Mouse (Mus musculus) midbrain, postnatal 0 days (tissue): ENCODE measurements around the gene Scimp. TPM values are rescaled to one million over a fixed set of nuclear protein-coding genes. Genes with fewer than 3 reads are reported as not detected.
"Not testable (repeated sequence)": the region's sequence is repeated elsewhere in the genome, so short reads cannot be mapped to it uniquely, and the experiment has no call there.

Source experiments
- ATAC-seq: fragments of 200-750 bp; cut with Nextera tagmentation; 2 replicates; pipeline ENCODE4 v1.8.0; 2017; ENCODE audit warnings: moderate number of reproducible peaks, mild to moderate bottlenecking, moderate TSS enrichment, moderate library complexity; ENCODE audit not compliant: low FRiP score
- DNase-seq: peaks from one replicate; pipeline ENCODE4 v3.0.0-alpha.2; 2015; ENCODE audit warnings: low spot score
- H3K27ac ChIP-seq: fragments of 300-500 bp; sonication (generic); 2 replicates; pipeline ENCODE4 v1.5.1; 2014; ENCODE audit warnings: low read depth, mild to moderate bottlenecking, low read length, mixed read lengths
- H3K27me3 ChIP-seq: fragments of 300-500 bp; sonication (generic); 2 replicates; pipeline ENCODE4 v1.6.1; 2014; ENCODE audit warnings: low read length, control low read depth, mixed read lengths; ENCODE audit not compliant: insufficient read depth
- H3K36me3 ChIP-seq: fragments of 300-500 bp; sonication (generic); 2 replicates; pipeline ENCODE4 v1.6.1; 2014; ENCODE audit warnings: low read length, control low read depth, mixed read lengths; ENCODE audit not compliant: insufficient read depth
- H3K4me1 ChIP-seq: fragments of 300-500 bp; sonication (generic); 2 replicates; pipeline ENCODE4 v1.6.1; 2014; ENCODE audit warnings: mild to moderate bottlenecking, control low read depth, antibody characterized with exemption, low read length, mixed read lengths; ENCODE audit not compliant: insufficient read depth
- H3K4me2 ChIP-seq: fragments of 300-500 bp; sonication (generic); 2 replicates; pipeline ENCODE4 v1.6.1; 2014; ENCODE audit warnings: low read depth, mild to moderate bottlenecking, low read length, mixed read lengths; ENCODE audit not compliant: poor library complexity, severe bottlenecking
- H3K4me3 ChIP-seq: fragments of 300-500 bp; sonication (generic); 2 replicates; pipeline ENCODE4 v1.5.1; 2014; ENCODE audit warnings: low read depth, mild to moderate bottlenecking, low read length, moderate library complexity
- H3K9ac ChIP-seq: fragments of 300-500 bp; sonication (generic); replicated peaks from 2 replicates; pipeline ENCODE4 v1.6.1; 2014; ENCODE audit warnings: mild to moderate bottlenecking, low read length, moderate library complexity, mixed read lengths; ENCODE audit not compliant: poor library complexity, severe bottlenecking
- H3K9me3 ChIP-seq: fragments of 300-500 bp; sonication (generic); 2 replicates; pipeline ENCODE4 v1.6.1; 2016; ENCODE audit warnings: low read length, control low read depth
- CTCF ChIP-seq: IDR thresholded peaks from 2 replicates; pipeline ENCODE4 v1.5.1; 2016; ENCODE audit warnings: antibody characterized with exemption, mild to moderate bottlenecking
- WGBS: fragments of 180-500 bp; shearing (Covaris S2); extraction: QIAGEN DNeasy Blood & Tissue Kit; methylation state at CpG from one replicate; pipeline ENCODE4 v1.1.7; 2014; 5-methylcytosine and 5-hydroxymethylcytosine counted together
- polyA plus RNA-seq: library from polyadenylated mRNA; unstranded; fragments of >200 nt; fragmentation: Nextera tagmentation; extraction: Ambion mirVana; gene quantifications from 2 replicates; pipeline ENCODE4 v1.2.1, GENCODE M21; 2015
- total RNA-seq: library from RNA; depleted of rRNA; stranded (reverse); fragments of >200 nt; gene quantifications from 2 replicates; pipeline ENCODE4 v1.2.3, GENCODE M21; 2014

Gene Scimp
- total and polyA plus RNA-seq, 2 experiments from 2014 or later, result not detected

DNA sequence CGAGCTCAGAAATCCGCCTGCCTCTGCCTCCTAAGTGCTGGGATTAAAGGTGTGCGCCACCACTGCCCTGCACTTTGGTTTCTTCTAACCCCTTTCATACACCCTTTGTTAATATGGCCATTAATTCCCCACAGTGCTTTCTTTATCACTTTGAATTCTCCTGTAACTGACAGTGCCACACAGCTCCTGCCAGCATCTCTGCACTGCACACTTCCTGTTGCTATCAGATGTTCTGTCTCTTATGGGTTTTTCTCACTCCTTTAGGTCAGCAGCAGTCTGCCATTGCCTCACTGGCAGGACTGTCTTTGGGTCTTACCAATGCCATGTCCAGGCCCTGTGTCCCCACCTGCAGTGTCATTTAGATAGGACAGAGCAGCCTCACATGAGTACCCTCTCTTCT is 41.6 kb downstream of the Scimp start:
- H3K4me1 ChIP-seq, result no peaks in the 10 kb centered on the region
- 94% methylated on average over 3 of the region's 3 CpGs for WGBS
- H3K36me3 ChIP-seq, result peaks cover 28% of the 10 kb centered on the region
- H3K9me3 ChIP-seq, result no peaks in the 10 kb centered on the region
- no peak overlapping the region for H3K4me3 ChIP-seq
- DNase-seq, result no peak
- no peak for TF ChIP-seq CTCF
- H3K27ac ChIP-seq, result no peak overlapping the region
- H3K4me2 ChIP-seq, result no peak overlapping the region
- no peaks in the 10 kb centered on the region for H3K27me3 ChIP-seq
- H3K9ac ChIP-seq, result no peak overlapping the region
- no peak for ATAC-seq

GRCm38 (mm10) chr11:70765776-70766445 is 46.5 kb downstream of the Scimp start:
- Histone ChIP-seq H3K4me2 (no peak overlapping the region), H3K27me3 (no peaks in the 10 kb centered on the region), H3K27ac (no peak overlapping the region), H3K9ac (no peak overlapping the region), H3K9me3 (no peaks in the 10 kb centered on the region), H3K4me1 (0 out of 2 replicates have a peak, but pooled peaks cover 5% of the 10 kb centered on the region), H3K4me3 (no peak overlapping the region), H3K36me3 (no peaks in the 10 kb centered on the region)
- no peak for DNase-seq
- no peak for TF ChIP-seq CTCF
- no peak for ATAC-seq
- WGBS, result 86% methylated on average over 16 of the region's 16 CpGs

GRCm38 (mm10) chr11:70763936-70764808 is 48.2 kb downstream of the Scimp start, which contains the start of gene Zfp3:
Gene Zfp3 (plus strand): TSS chr11:70764209.
- H3K4me1 ChIP-seq, result 0 out of 2 replicates have a peak, but pooled peaks cover 5% of the 10 kb centered on the region
- H3K4me2 ChIP-seq, result peak within 1 kb of the TSS; percentile 67
- peak within 1 kb of the TSS; percentile 77 for H3K4me3 ChIP-seq
- DNase-seq (peak; percentile 77), ATAC-seq (peak; percentile 92)
- WGBS, result under 1% methylated on average over 62 of the region's 78 CpGs
- H3K9ac ChIP-seq, result peak within 1 kb of the TSS; percentile 77
- no peaks in the 10 kb centered on the region for H3K27me3 ChIP-seq
- peak; percentile 10; the same call in 1 of the 2 replicates for TF ChIP-seq CTCF
- H3K36me3 ChIP-seq, result no peaks in the 10 kb centered on the region
- H3K9me3 ChIP-seq, result no peaks in the 10 kb centered on the region
- peak within 1 kb of the TSS; percentile 89 for H3K27ac ChIP-seq

DNA sequence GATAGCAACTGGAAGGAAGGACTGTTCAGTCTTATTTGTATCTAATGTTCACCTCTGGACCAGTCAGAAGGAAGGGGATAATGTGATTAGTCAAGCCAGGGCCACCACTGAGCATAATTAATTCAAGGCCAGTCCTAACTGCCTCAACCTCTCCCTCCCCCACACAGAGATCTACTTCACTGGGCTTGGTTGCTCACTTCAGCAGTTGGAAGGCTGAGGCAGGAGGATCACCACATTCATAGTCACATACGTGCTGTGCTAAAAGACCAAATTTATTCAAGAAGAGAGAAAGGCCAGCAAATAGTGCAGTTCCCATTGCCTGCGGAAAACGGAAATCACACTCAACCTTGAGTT is 48.8 kb downstream of the Scimp start:
- Histone ChIP-seq H3K27ac (peak overlapping the region; percentile 89), H3K27me3 (no peaks in the 10 kb centered on the region), H3K36me3 (no peaks in the 10 kb centered on the region), H3K4me2 (peak overlapping the region; percentile 67), H3K9me3 (no peaks in the 10 kb centered on the region), H3K9ac (peak overlapping the region; percentile 77), H3K4me3 (peak overlapping the region; percentile 77), H3K4me1 (0 out of 2 replicates have a peak, but pooled peaks cover 5% of the 10 kb centered on the region)
- WGBS, result 22% methylated on average over 3 of the region's 3 CpGs
- 0 out of 2 replicates have a peak, but pooled peaks have one; percentile 17 for ATAC-seq
- no peak for DNase-seq
- no peak for TF ChIP-seq CTCF

- ATAC-seq, result no peak
- no peaks in the 10 kb centered on the region for H3K27me3 ChIP-seq
- H3K9me3 ChIP-seq, result no peaks in the 10 kb centered on the region
- H3K4me3 ChIP-seq, result no peak overlapping the region
- 85% methylated on average over 9 of the region's 9 CpGs for WGBS
- no peaks in the 10 kb centered on the region for H3K36me3 ChIP-seq
- no peak for DNase-seq
- H3K27ac ChIP-seq, result no peak overlapping the region
- H3K9ac ChIP-seq, result no peak overlapping the region
- 0 out of 2 replicates have a peak, but pooled peaks cover 5% of the 10 kb centered on the region for H3K4me1 ChIP-seq
- TF ChIP-seq CTCF, result no peak
- H3K4me2 ChIP-seq, result no peak overlapping the region
Measured at GRCm38 (mm10) chr11:70762641-70763040, 49.7 kb downstream of the Scimp start.

- H3K9ac ChIP-seq, H3K4me2 ChIP-seq, H3K27ac ChIP-seq, DNase-seq, H3K36me3 ChIP-seq, H3K27me3 ChIP-seq, ATAC-seq, H3K4me1 ChIP-seq, H3K4me3 ChIP-seq, H3K9me3 ChIP-seq: not testable (repeated sequence)
- 65% methylated on average over 3 of the region's 3 CpGs for WGBS
Measured at GRCm38 (mm10) chr11:70760446-70760845, 51.9 kb downstream of the Scimp start.
